In the genomic region with DNA sequence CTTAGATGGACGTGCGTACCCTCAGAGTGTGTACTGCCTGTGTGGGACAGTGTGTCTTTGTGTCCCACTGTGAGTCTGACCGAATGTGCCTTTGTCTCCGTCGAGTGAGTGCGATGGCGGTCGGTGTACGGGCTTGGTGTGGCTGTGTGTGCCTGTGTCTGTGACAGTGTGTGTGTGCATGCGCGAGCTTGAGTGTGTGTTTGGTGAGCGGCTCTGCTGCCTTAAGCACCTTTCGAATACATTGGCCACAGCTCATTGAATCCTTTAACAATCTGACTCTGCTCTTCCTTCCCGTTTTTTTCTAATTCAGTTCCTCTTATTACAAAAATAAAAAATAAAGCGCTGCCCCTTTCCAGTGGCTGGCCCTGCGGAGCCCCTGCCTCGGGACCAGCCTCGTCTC, we compare ENCODE assay signal across 29 mouse cellular contexts. TPM values are rescaled to one million over a fixed set of nuclear protein-coding genes. Genes with fewer than 3 reads are reported as not detected.
A peak's percentile ranks its signal among the peaks of the same experiment; 100 is the strongest.
DNase-seq lines count a peak whose midpoint lies in the region; ATAC-seq and TF ChIP-seq lines count a peak whose summit lies in the region.
"Had no signal": no experiment of that assay in that cellular context is flagged by ENCODE, and none has a peak within 500 bp of the region (broad histone marks: within the 10 kb centered on the region; RNA-seq: fewer than 3 reads in every experiment).

No protein-coding gene starts in this region.

- H3K27me3 ChIP-seq in kidney, embryonic 15.5 days = peaks cover under 1% of the 10 kb centered on the region; the same call in 1 of the 2 replicates
- H3K27me3 ChIP-seq in hindbrain, embryonic 14.5 days (ENCODE audit: control insufficient read depth, insufficient read depth, low read length) = 0 out of 2 replicates have a peak, but pooled peaks cover 4% of the 10 kb centered on the region
- H3K27me3 ChIP-seq in neural tube, embryonic 14.5 days (ENCODE audit: control insufficient read depth, insufficient read depth, low read length) = no peaks in the 10 kb centered on the region
- H3K27me3 ChIP-seq: forebrain, embryonic 15.5 days had no signal

- DNase-seq in kidney, adult 9 months = no peak
- no peak for DNase-seq in hindbrain, embryonic 14.5 days (ENCODE audit: low spot score)
- no peak for DNase-seq in heart, postnatal 14 days
- no peak for DNase-seq in urinary bladder, postnatal 4 days (ENCODE audit: low spot score in 2 of 2)
- DNase-seq in yolk sac, embryonic 10.5 days (ENCODE audit: low spot score) = no peak
- DNase-seq: cerebellum, adult 9-10 months; embryo, embryonic 11 days; gastrocnemius, postnatal 14 days; heart, adult 2 months; kidney, adult 11 months; kidney, postnatal 10 days; left cerebral cortex, postnatal 4 days; liver, postnatal 0 days; lung, postnatal 10 days had no signal

- no peak overlapping the region for H3K9ac ChIP-seq in kidney, embryonic 15.5 days
- H3K9ac ChIP-seq in hindbrain, embryonic 14.5 days = no peak overlapping the region
- no peak overlapping the region for H3K9ac ChIP-seq in neural tube, embryonic 14.5 days (replicated peaks; ENCODE audit: low read depth, low read length)
- H3K9ac ChIP-seq: forebrain, embryonic 15.5 days; heart, embryonic 15.5 days; liver, postnatal 0 days had no signal

- no peak for TF ChIP-seq CTCF in bone marrow macrophage, adult 2 months (IDR thresholded peaks at IDR 0.05; ENCODE audit: low read depth, low read length)

- intact Hi-C loops in heart, postnatal 14 days (cut with DNase I) = no loop called here

- WGBS in kidney, embryonic 15.5 days = 79% methylated on average over 18 of the region's 18 CpGs
- WGBS in hindbrain, embryonic 14.5 days = 71% methylated on average over 18 of the region's 18 CpGs
- WGBS in neural tube, embryonic 14.5 days = 73% methylated on average over 18 of the region's 18 CpGs

- no peak for TF ChIP-seq POLR2A in bone marrow macrophage, adult 2 months (IDR thresholded peaks at IDR 0.05; ENCODE audit: borderline replicate concordance, low read depth, low read length)

- H3K36me3 ChIP-seq in kidney, embryonic 15.5 days = no peaks in the 10 kb centered on the region
- H3K36me3 ChIP-seq in hindbrain, embryonic 14.5 days (replicated peaks; ENCODE audit: control insufficient read depth, insufficient read depth) = no peaks in the 10 kb centered on the region
- no peaks in the 10 kb centered on the region for H3K36me3 ChIP-seq in neural tube, embryonic 14.5 days (ENCODE audit: control insufficient read depth, insufficient read depth, low read length)
- H3K36me3 ChIP-seq: forebrain, embryonic 15.5 days; heart, embryonic 15.5 days had no signal

- 0 out of 2 replicates have a peak, but pooled peaks have one; percentile 43 for ATAC-seq in kidney, embryonic 15.5 days (replicated peaks; ENCODE audit: low FRiP score)
- 0 out of 2 replicates have a peak, but pooled peaks have one; percentile 37 for ATAC-seq in hindbrain, embryonic 14.5 days (ENCODE audit: low FRiP score)
- ATAC-seq in neural tube, embryonic 14.5 days (ENCODE audit: low read depth) = peak; percentile 58
- ATAC-seq: forebrain, embryonic 15.5 days; liver, postnatal 0 days had no signal

- no peaks in the 10 kb centered on the region for H3K9me3 ChIP-seq in kidney, embryonic 15.5 days (replicated peaks)
- no peaks in the 10 kb centered on the region for H3K9me3 ChIP-seq in hindbrain, embryonic 14.5 days (ENCODE audit: control insufficient read depth, low read length)
- H3K9me3 ChIP-seq in neural tube, embryonic 14.5 days (ENCODE audit: control insufficient read depth, low read length) = no peaks in the 10 kb centered on the region
- H3K9me3 ChIP-seq: forebrain, embryonic 15.5 days; heart, embryonic 15.5 days had no signal

- H3K4me3 ChIP-seq in kidney, embryonic 15.5 days (replicated peaks) = no peak overlapping the region
- H3K4me3 ChIP-seq in bone marrow macrophage, adult 2 months (ENCODE audit: insufficient read depth, low read length) = peak overlapping the region; percentile 2; the same call in 1 of the 2 replicates
- no peak overlapping the region for H3K4me3 ChIP-seq in hindbrain, embryonic 14.5 days (replicated peaks; ENCODE audit: low read length)
- no peak overlapping the region for H3K4me3 ChIP-seq in neural tube, embryonic 14.5 days (ENCODE audit: low read depth, low read length)
- H3K4me3 ChIP-seq: forebrain, embryonic 15.5 days; heart, adult 2 months; heart, embryonic 15.5 days; layer of hippocampus, adult 2 months had no signal

- H3K4me2 ChIP-seq in kidney, embryonic 15.5 days = no peak overlapping the region
- no peak overlapping the region for H3K4me2 ChIP-seq in hindbrain, embryonic 14.5 days (replicated peaks)
- H3K4me2 ChIP-seq in neural tube, embryonic 14.5 days (ENCODE audit: low read depth, low read length) = no peak overlapping the region
- H3K4me2 ChIP-seq: forebrain, embryonic 15.5 days; heart, embryonic 15.5 days had no signal

- peaks cover 26% of the 10 kb centered on the region for H3K4me1 ChIP-seq in kidney, embryonic 15.5 days
- peaks cover 11% of the 10 kb centered on the region for H3K4me1 ChIP-seq in bone marrow macrophage, adult 2 months (ENCODE audit: control insufficient read depth, insufficient read depth, low read length)
- no peaks in the 10 kb centered on the region; the same call in 1 of the 2 replicates for H3K4me1 ChIP-seq in hindbrain, embryonic 14.5 days (replicated peaks; ENCODE audit: control insufficient read depth, insufficient read depth, low read length)
- H3K4me1 ChIP-seq in neural tube, embryonic 14.5 days (ENCODE audit: control insufficient read depth, insufficient read depth, low read length) = 0 out of 2 replicates have a peak, but pooled peaks cover 4% of the 10 kb centered on the region
- H3K4me1 ChIP-seq: forebrain, embryonic 15.5 days; heart, embryonic 15.5 days had no signal

- no peak overlapping the region for H3K27ac ChIP-seq in kidney, embryonic 15.5 days
- H3K27ac ChIP-seq in bone marrow macrophage, adult 2 months (ENCODE audit: insufficient read depth, low read depth, low read length) = no peak overlapping the region
- H3K27ac ChIP-seq in hindbrain, embryonic 14.5 days = peak overlapping the region; percentile 62
- H3K27ac ChIP-seq in neural tube, embryonic 14.5 days (ENCODE audit: low read depth, low read length) = peak overlapping the region; percentile 64; the same call in 1 of the 2 replicates
- H3K27ac ChIP-seq: forebrain, embryonic 15.5 days; heart, adult 2 months; heart, embryonic 15.5 days; layer of hippocampus, adult 2 months; stomach, postnatal 0 days had no signal

RNA-seq across cellular contexts. Expression of a gene that starts 28.3 kb away (rescaled TPM):
- polyA plus RNA-seq in kidney, embryonic 15.5 days (2015; fragmentation: Nextera tagmentation; extraction: Ambion mirVana) = 32.4 and 32.5 TPM in 2 replicates
- 12.8 and 13.5 TPM in 2 replicates for polyA plus RNA-seq in bone marrow macrophage, adult 2 months (2012; ENCODE audit: insufficient read depth, insufficient read length, missing spikeins)
- 19.3 and 20.6 TPM in 2 replicates for polyA plus RNA-seq in hindbrain, embryonic 14.5 days (2014; fragmentation: Nextera tagmentation; extraction: Ambion mirVana)
- 21.0 and 28.2 TPM in 2 replicates for polyA plus RNA-seq in neural tube, embryonic 14.5 days (2014; fragmentation: Nextera tagmentation; extraction: Ambion mirVana)
- 10 to 100 TPM; 51.8 to 53.5 TPM for total RNA-seq in heart, postnatal 14 days (2021)

RNA-seq across cellular contexts. Expression of a gene that starts 35.8 kb away (rescaled TPM):
- 599 and 609 TPM in 2 replicates for polyA plus RNA-seq in kidney, embryonic 15.5 days (2015; fragmentation: Nextera tagmentation; extraction: Ambion mirVana)
- 148 and 173 TPM in 2 replicates for polyA plus RNA-seq in bone marrow macrophage, adult 2 months (2012; ENCODE audit: insufficient read depth, insufficient read length, missing spikeins)
- 724 and 765 TPM in 2 replicates for polyA plus RNA-seq in hindbrain, embryonic 14.5 days (2014; fragmentation: Nextera tagmentation; extraction: Ambion mirVana)
- 678 and 806 TPM in 2 replicates for polyA plus RNA-seq in neural tube, embryonic 14.5 days (2014; fragmentation: Nextera tagmentation; extraction: Ambion mirVana)
- 1,000 to 10,000 TPM; 1,711 to 1,762 TPM for total RNA-seq in heart, postnatal 14 days (2021)

RNA-seq across cellular contexts. Expression of a gene that starts 38.4 kb away (rescaled TPM):
- not detected in 2 replicates for polyA plus RNA-seq in kidney, embryonic 15.5 days (2015; fragmentation: Nextera tagmentation; extraction: Ambion mirVana)
- polyA plus RNA-seq in bone marrow macrophage, adult 2 months (2012; ENCODE audit: insufficient read depth, insufficient read length, missing spikeins) = not detected in 2 replicates
- not detected in 2 replicates for polyA plus RNA-seq in hindbrain, embryonic 14.5 days (2014; fragmentation: Nextera tagmentation; extraction: Ambion mirVana)
- polyA plus RNA-seq in neural tube, embryonic 14.5 days (2014; fragmentation: Nextera tagmentation; extraction: Ambion mirVana) = not detected in 2 replicates
- total RNA-seq in heart, postnatal 14 days (2021) = not detected
- total RNA-seq: adrenal gland, postnatal 4 days; gastrocnemius, postnatal 14 days; heart, adult 2 months; hematopoietic stem cell, adult 5-6 weeks; layer of hippocampus, adult 2 months; left cerebral cortex, postnatal 4 days; liver, adult 2 months; megakaryocyte-erythroid progenitor cell, adult 5-6 weeks; midbrain, postnatal 0 days had no signal
- polyA plus RNA-seq: embryonic facial prominence, embryonic 14.5 days; forebrain, embryonic 15.5 days; heart, adult 2 months; heart, embryonic 15.5 days; liver, adult 2 months; liver, postnatal 0 days; midbrain, postnatal 0 days; spleen, adult 2 months; stomach, postnatal 0 days; thymus, postnatal 0 days had no signal

RNA-seq across cellular contexts. Expression of a gene that starts 45.3 kb away (rescaled TPM):
- 1.1 and 1.3 TPM in 2 replicates for polyA plus RNA-seq in kidney, embryonic 15.5 days (2015; fragmentation: Nextera tagmentation; extraction: Ambion mirVana)
- polyA plus RNA-seq in bone marrow macrophage, adult 2 months (2012; ENCODE audit: insufficient read depth, insufficient read length, missing spikeins) = 1.4 and 2.0 TPM in 2 replicates
- polyA plus RNA-seq in hindbrain, embryonic 14.5 days (2014; fragmentation: Nextera tagmentation; extraction: Ambion mirVana) = 0.21 and 0.25 TPM in 2 replicates
- 0.17 and 0.40 TPM in 2 replicates for polyA plus RNA-seq in neural tube, embryonic 14.5 days (2014; fragmentation: Nextera tagmentation; extraction: Ambion mirVana)
- 1 to 10 TPM; 4.7 to 5.2 TPM for total RNA-seq in heart, postnatal 14 days (2021)

Comparison
In these comparisons a context has a peak if more than half of its experiments do, and no peak if none do; other contexts are left out.
1. H3K27ac ChIP-seq: peak in hindbrain, embryonic 14.5 days (single experiment) and neural tube, embryonic 14.5 days (single experiment); none in kidney, embryonic 15.5 days (single experiment) and bone marrow macrophage, adult 2 months (single experiment).
2. Peak in every context shown above with its lines, with median percentiles within 50 percentile points of each other: ATAC-seq.